Mouse (Mus musculus) intestine, embryonic 14.5 days (tissue): ENCODE data around the gene Tmprss6. TPM values are rescaled to one million over a fixed set of nuclear protein-coding genes. Genes with fewer than 3 reads are reported as not detected.

Source experiments
- ATAC-seq: fragments of 200-750 bp; cut with Nextera tagmentation; replicated peaks from 2 replicates; pipeline ENCODE4 v1.8.0; 2017; ENCODE audit warnings: low read depth, moderate number of reproducible peaks, moderate TSS enrichment, moderate library complexity; ENCODE audit not compliant: low FRiP score, low TSS enrichment
- DNase-seq: peaks from one replicate; pipeline ENCODE4 v3.0.0-alpha.2; 2018; ENCODE audit warnings: low spot score
- H3K27ac ChIP-seq: fragments of 300-500 bp; sonication (generic); 2 replicates; pipeline ENCODE4 v1.5.1; 2014; ENCODE audit warnings: low read depth, mild to moderate bottlenecking, control low read depth
- H3K27me3 ChIP-seq: fragments of 300-500 bp; sonication (generic); replicated peaks from 2 replicates; pipeline ENCODE4 v1.6.1; 2014; ENCODE audit warnings: low read length, control low read depth; ENCODE audit not compliant: control insufficient read depth, insufficient read depth
- H3K36me3 ChIP-seq: fragments of 300-500 bp; sonication (generic); 2 replicates; pipeline ENCODE4 v1.6.1; 2014; ENCODE audit warnings: low read length, control low read depth; ENCODE audit not compliant: control insufficient read depth, insufficient read depth
- H3K4me1 ChIP-seq: fragments of 300-500 bp; sonication (generic); replicated peaks from 2 replicates; pipeline ENCODE4 v1.6.1; 2014; ENCODE audit warnings: low read length, control low read depth, mixed read lengths; ENCODE audit not compliant: control insufficient read depth, insufficient read depth
- H3K4me2 ChIP-seq: fragments of 300-500 bp; sonication (generic); 2 replicates; pipeline ENCODE4 v1.6.1; 2014; ENCODE audit warnings: low read length
- H3K4me3 ChIP-seq: fragments of 300-500 bp; sonication (generic); 2 replicates; pipeline ENCODE4 v1.5.1; 2014; ENCODE audit warnings: low read depth, low read length, control low read depth, mixed read lengths
- H3K9ac ChIP-seq: fragments of 300-500 bp; sonication (generic); 2 replicates; pipeline ENCODE4 v1.6.1; 2014; ENCODE audit warnings: mild to moderate bottlenecking, low read length
- H3K9me3 ChIP-seq: fragments of 300-500 bp; sonication (generic); 2 replicates; pipeline ENCODE4 v1.6.1; 2016; ENCODE audit warnings: low read length, control low read depth; ENCODE audit not compliant: control insufficient read depth
- whole genome bisulfite sequencing: fragments of 180-500 bp; shearing (Covaris S2); extraction: QIAGEN DNeasy Blood & Tissue Kit; methylation state at CpG from one replicate; pipeline ENCODE4 v1.1.7; 2014; 5-methylcytosine and 5-hydroxymethylcytosine counted together
- polyA plus RNA-seq: library from polyadenylated mRNA; unstranded; fragments of >200 nt; fragmentation: Nextera tagmentation; extraction: Ambion mirVana; gene quantifications from 2 replicates; pipeline ENCODE4 v1.2.1, GENCODE M21; 2014

The Tmprss6 gene
- polyA plus RNA-seq, 1 experiment from 2014 or later: 0.09 TPM

GRCm38 (mm10) chr15:78449131-78449530, 19.3 kb downstream of the Tmprss6 start:
- H3K4me2 ChIP-seq: no peak overlapping the region
- H3K9ac ChIP-seq: no peak overlapping the region
- H3K27me3 ChIP-seq: no peaks in the 10 kb centered on the region
- H3K4me1 ChIP-seq: peaks cover 15% of the 10 kb centered on the region; the same call in 1 of the 2 replicates
- DNase-seq: no peak
- WGBS: 57% methylated on average over 6 of the region's 6 CpGs
- no peaks in the 10 kb centered on the region for H3K9me3 ChIP-seq
- H3K4me3 ChIP-seq: no peak overlapping the region
- H3K27ac ChIP-seq: no peak overlapping the region
- no peaks in the 10 kb centered on the region for H3K36me3 ChIP-seq
- ATAC-seq: no peak

- Histone ChIP-seq H3K9me3 (no peaks in the 10 kb centered on the region), H3K27ac (peak overlapping the region; percentile 79), H3K4me1 (peaks cover 15% of the 10 kb centered on the region; the same call in 1 of the 2 replicates), H3K9ac (peak overlapping the region; percentile 44), H3K27me3 (no peaks in the 10 kb centered on the region), H3K4me3 (peak overlapping the region; percentile 28), H3K4me2 (peak overlapping the region; percentile 72), H3K36me3 (no peaks in the 10 kb centered on the region)
- WGBS: 1% methylated on average over 22 of the region's 22 CpGs
- ATAC-seq (peak; percentile 71), DNase-seq (peak; percentile 100)
Observed at GRCm38 (mm10) chr15:78447746-78448535, 20.5 kb downstream of the Tmprss6 start.

- no peaks in the 10 kb centered on the region for H3K27me3 ChIP-seq
- no peak overlapping the region for H3K27ac ChIP-seq
- H3K36me3 ChIP-seq: no peaks in the 10 kb centered on the region
- no peaks in the 10 kb centered on the region for H3K9me3 ChIP-seq
- DNase-seq: no peak
- H3K4me1 ChIP-seq: peaks cover 15% of the 10 kb centered on the region; the same call in 1 of the 2 replicates
- H3K9ac ChIP-seq: no peak overlapping the region
- H3K4me3 ChIP-seq: no peak overlapping the region
- WGBS: 50% methylated on average over 7 of the region's 7 CpGs
- no peak overlapping the region for H3K4me2 ChIP-seq
- no peak for ATAC-seq
Observed at GRCm38 (mm10) chr15:78447121-78447520, 21.3 kb downstream of the Tmprss6 start.

- H3K4me1 ChIP-seq: 0 out of 2 replicates have a peak, but pooled peaks cover 8% of the 10 kb centered on the region
- no peaks in the 10 kb centered on the region for H3K27me3 ChIP-seq
- H3K9ac ChIP-seq: no peak overlapping the region
- ATAC-seq (no peak), DNase-seq (no peak)
- WGBS: 50% methylated on average over 6 of the region's 6 CpGs
- H3K36me3 ChIP-seq: no peaks in the 10 kb centered on the region
- H3K4me3 ChIP-seq: no peak overlapping the region
- H3K9me3 ChIP-seq: no peaks in the 10 kb centered on the region
- no peak overlapping the region for H3K27ac ChIP-seq
- no peak overlapping the region for H3K4me2 ChIP-seq
Observed at GRCm38 (mm10) chr15:78443857-78444256, 24.6 kb downstream of the Tmprss6 start.

GRCm38 (mm10) chr15:78442231-78442630, 26.2 kb downstream of the Tmprss6 start:
- no peak for ATAC-seq
- Histone ChIP-seq H3K27ac (no peak overlapping the region), H3K9me3 (no peaks in the 10 kb centered on the region), H3K4me3 (no peak overlapping the region), H3K9ac (no peak overlapping the region), H3K36me3 (no peaks in the 10 kb centered on the region), H3K4me1 (peaks cover 7% of the 10 kb centered on the region), H3K4me2 (no peak overlapping the region), H3K27me3 (no peaks in the 10 kb centered on the region)
- WGBS: 88% methylated on average over 19 of the region's 19 CpGs
- DNase-seq: no peak

GRCm38 (mm10) chr15:78438973-78439372, 29.5 kb downstream of the Tmprss6 start:
- DNase-seq (no peak), ATAC-seq (no peak)
- Histone ChIP-seq H3K4me2 (no peak overlapping the region), H3K36me3 (peaks cover 11% of the 10 kb centered on the region), H3K27me3 (no peaks in the 10 kb centered on the region), H3K4me3 (no peak overlapping the region), H3K27ac (no peak overlapping the region), H3K4me1 (peaks cover 7% of the 10 kb centered on the region), H3K9me3 (no peaks in the 10 kb centered on the region), H3K9ac (no peak overlapping the region)
- WGBS: 59% methylated on average over 9 of the region's 9 CpGs

GRCm38 (mm10) chr15:78438505-78438904, 29.9 kb downstream of the Tmprss6 start:
- H3K4me2 ChIP-seq: no peak overlapping the region
- H3K4me1 ChIP-seq: peaks cover 7% of the 10 kb centered on the region
- H3K9me3 ChIP-seq: no peaks in the 10 kb centered on the region
- H3K27me3 ChIP-seq: no peaks in the 10 kb centered on the region
- WGBS: 52% methylated on average over 8 of the region's 8 CpGs
- no peak overlapping the region for H3K9ac ChIP-seq
- ATAC-seq (no peak), DNase-seq (no peak)
- no peak overlapping the region for H3K4me3 ChIP-seq
- peaks cover 14% of the 10 kb centered on the region for H3K36me3 ChIP-seq
- H3K27ac ChIP-seq: no peak overlapping the region

- Histone ChIP-seq H3K4me3 (no peak overlapping the region), H3K27me3 (no peaks in the 10 kb centered on the region), H3K27ac (peak overlapping the region; percentile 78), H3K9me3 (no peaks in the 10 kb centered on the region), H3K9ac (no peak overlapping the region), H3K4me1 (peaks cover 7% of the 10 kb centered on the region), H3K4me2 (peak overlapping the region; percentile 52; the same call in 1 of the 2 replicates), H3K36me3 (peaks cover 18% of the 10 kb centered on the region)
- ATAC-seq: no peak
- no peak for DNase-seq
- 57% methylated on average over 4 of the region's 4 CpGs for WGBS
Observed at GRCm38 (mm10) chr15:78438018-78438394, 30.4 kb downstream of the Tmprss6 start.
